Mouse (Mus musculus): Measurements from ENCODE around the gene Hjurp.
A peak's percentile ranks its signal among the peaks of the same experiment; 100 is the strongest.

Hjurp gene

DNA sequence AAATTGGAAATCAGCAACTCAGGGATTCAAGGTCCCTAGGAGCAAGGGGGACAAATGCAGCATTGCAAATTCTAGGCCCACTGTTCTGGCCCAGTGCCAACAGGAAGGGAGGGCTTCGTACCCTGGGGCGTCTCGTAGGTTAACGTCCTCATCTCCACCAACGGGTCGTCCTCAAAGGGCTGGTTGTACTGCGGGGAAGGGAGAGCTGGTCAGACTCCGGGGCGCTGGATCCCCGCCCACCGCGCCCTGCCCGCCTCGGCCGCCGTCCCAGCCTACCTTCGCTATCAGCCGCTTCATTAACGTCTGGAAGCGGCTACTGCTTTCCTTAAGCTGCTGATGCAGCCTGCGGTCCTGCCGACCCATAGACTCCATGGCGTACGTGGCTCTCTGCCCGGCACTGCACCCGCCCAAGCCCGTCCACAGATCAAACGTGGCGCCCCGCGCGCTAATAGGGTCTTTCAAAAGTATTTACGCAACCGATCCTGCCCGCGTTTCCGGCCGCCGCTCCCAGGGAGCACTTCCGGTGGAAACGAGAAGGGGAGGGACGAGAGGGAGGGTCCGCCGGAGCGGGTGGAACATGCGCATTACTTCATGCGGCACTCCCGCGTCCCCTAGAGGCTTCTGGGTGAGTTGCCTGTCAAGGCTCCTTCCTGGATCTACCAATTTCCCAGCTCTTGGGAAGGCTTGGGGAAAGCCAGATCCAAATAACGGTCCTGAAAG lies at the start of gene Hjurp, which contains the start of gene Trpm8:
TSS of gene Hjurp (minus strand) at position 536 of the 720 bp plus-strand sequence.
TSS of gene Trpm8 (plus strand) at position 564 of the 720 bp plus-strand sequence.
- DNase-seq = peak; percentile 100

DNA sequence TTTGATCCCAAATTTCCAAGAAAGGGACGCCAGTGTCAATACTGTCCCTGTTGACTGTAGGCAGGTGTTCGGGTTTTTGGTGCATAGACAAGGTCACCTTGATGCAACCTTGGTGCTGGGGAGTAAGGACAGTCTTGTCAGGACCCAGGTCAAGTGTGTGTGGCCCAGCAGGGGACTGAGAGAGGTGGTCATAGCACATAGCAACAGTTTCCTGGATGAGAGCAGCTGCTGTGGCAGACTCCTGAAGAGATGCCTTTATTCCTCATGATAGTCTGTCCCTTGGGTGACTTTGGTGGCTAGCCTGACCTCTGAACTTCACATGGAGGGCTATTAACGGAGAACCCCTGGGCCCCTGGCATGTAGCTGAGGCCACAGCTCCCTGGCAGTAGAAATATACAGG lies 45.7 kb upstream of the Hjurp start:
- DNase-seq = no peak

DNA sequence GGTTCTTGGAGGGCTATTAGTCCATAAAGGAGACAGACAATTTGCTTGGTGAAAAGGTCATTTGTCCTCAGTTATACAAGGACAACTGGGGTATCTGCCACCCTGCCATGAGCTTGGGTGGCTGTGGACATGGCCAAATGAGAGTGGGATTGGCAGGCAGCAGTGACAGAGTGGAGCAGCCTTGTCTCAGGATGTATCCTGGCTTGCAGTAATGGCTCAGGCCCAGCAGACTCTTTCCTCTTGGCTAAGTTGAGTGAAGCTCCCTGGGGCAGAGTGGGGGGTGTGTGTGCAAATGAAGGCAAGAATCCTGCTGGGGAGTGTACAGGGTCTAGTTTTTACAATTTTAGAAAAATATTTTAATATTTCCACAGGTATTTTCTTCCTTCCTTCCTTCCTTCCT lies 44.7 kb upstream of the Hjurp start:
- peak; percentile 72 for DNase-seq

DNA sequence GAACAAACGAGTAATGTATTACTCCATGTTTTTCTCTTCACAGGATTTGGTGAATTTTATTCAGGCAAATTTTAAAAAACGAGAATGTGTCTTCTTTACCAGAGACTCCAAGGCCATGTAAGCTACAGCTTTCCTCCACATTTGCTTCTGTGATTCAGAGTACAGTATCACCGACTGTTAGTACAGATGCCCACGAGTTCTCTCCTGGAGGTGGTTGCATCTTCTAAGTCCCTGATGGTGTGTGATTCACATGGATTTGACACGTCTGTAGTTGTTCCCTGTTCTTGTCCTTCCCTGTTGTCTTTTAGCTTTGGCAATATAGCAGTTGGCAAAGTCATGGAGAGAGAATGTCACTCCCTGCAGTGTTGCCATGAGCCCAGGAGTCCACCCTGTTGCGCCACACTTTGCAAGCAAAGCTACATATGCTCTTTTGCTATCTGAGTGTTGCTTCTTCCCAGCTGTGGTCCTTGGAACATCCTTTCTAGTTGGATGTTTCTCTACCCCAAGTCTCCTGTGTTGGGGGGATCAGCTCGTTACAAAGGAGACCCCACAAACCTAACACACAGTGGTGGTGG lies 43.5 kb upstream of the Hjurp start:
- no peak for DNase-seq

DNA sequence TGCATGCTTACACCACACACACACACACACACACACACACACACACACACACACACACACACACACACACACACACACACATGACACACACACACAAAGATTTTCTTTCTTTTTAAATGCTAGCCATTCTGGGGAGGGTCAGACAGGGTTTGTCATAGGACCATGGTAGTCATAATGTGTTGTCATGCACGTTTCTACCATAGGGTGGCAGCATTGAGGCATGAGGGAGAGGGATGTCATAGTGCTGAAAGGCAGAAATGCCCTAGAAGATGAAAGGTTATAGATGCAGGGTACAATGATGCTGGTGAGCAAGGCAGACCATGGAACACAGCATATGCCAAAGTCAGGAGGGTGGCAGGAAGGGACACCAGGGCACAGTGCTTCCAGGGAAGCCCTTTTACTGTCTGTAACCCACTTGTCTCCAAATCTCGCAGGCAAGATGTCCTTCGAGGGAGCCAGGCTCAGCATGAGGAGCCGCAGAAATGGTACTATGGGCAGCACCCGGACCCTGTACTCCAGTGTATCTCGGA lies 41.2 kb upstream of the Hjurp start:
- DNase-seq = peak; percentile 94

DNA sequence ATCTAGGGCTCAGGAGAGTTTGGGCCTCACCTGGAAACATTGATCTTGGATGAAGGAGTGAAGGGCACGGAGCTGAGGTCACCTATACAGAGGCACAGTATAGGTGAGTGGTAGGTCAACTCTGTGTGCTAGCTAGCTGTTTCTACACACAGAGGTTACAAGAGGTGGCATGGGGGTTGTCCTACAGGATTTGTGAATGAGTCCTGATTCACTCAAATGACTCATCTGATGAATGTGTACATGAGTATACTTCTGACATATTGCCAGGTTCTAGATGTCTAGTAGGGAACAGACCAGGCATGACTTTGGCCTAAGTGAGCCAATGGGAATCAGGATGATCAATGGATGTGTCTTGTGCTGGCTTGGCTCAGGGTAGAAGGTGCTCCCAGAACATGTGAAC lies 39.8 kb upstream of the Hjurp start:
- no peak for DNase-seq

DNA sequence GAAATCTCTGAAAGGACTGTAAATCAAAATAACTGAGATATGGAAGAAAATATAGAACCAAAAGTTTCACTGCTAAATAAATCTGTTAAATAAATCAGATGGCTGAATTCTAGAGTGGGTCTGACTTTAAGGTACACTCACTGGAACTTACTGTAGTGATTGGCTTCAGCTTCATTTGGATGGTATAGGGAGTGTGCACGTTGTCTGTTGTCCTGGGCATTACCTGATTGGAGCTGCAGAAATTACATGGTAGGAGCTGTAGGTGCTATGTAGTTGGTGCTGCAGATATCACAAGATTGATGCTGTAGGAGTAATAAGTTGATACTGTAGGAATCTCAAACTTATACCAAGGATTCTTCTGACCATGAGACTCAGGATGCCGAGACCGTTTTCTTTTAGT lies 32.9 kb upstream of the Hjurp start:
- no peak for DNase-seq

DNA sequence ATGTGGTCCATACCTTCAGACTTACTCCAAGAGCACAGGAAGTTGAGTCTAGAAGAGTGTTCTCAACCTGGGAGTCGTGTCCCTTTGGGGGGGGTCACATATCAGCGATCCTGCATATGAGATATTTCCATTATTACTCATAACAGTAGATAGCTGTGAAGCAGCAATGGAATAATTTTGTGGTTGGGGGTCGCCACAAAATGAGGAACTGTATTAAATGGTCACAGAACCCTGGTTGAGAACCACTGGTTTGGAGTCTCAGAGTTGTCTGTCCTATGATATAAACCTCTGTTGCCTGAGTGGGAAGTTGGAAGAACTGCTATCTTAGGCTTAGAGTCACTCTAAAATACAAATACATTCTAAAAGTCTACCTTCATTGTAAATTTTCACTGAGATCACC lies 32.5 kb upstream of the Hjurp start:
- no peak for DNase-seq

DNA sequence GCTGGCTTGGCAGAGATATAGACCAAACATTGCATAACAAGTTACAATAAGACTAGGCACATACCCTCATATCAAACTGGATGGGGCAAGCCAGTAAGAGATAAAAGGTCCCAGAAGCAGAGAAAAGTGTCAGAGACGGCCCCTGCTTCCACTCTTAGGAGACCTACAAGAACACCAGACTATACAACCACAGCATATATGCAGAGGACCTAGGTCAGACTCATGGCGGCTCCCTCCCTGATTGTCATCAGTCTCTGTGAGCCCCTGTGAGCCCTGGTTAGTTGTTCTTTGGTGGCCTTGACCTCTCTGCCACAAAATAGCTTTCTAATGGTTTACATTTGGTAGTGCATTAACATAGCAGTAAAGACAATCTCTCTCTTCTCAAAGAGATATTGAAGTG lies 31.6 kb upstream of the Hjurp start:
- DNase-seq = no peak

DNA sequence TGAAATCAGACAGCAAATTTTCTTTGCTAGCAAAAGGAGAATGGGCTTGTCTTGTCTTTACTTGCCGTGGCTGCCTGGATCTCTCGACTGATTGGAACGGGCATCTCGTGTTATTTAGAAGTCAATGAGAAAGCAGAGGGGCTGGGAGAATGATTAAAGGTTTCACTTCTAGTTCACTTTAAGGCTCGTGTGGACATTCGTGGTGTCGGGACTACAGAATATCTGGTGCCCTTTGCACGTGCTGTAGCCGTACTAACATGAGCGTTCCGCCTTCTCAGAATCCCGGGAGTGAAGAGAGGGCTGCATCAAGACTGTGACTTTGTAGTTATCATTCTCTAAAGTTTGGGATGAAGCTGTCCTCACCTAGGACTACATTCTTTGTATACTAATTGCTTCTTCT lies 29.7 kb upstream of the Hjurp start:
- DNase-seq = no peak

DNA sequence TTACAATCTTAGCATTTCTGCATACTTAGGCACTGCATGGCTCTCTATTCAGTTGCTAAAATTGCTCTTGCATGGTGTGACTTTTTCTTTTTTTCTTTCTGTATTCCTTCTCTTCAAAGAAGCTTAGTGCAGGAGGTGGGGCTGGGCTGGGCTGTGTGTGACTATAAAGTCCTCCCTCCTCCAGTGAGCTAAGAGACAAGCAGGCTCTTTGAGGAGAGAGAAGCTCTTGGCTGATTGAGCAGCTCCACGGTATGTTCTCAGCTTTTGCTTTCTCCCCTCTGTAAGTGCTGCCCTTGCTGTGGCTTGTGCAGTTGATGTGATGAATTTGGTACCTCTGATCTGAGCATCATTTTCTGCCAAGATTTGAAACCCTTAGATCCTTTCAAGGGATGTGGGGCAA lies 29.1 kb upstream of the Hjurp start:
- DNase-seq = no peak

DNA sequence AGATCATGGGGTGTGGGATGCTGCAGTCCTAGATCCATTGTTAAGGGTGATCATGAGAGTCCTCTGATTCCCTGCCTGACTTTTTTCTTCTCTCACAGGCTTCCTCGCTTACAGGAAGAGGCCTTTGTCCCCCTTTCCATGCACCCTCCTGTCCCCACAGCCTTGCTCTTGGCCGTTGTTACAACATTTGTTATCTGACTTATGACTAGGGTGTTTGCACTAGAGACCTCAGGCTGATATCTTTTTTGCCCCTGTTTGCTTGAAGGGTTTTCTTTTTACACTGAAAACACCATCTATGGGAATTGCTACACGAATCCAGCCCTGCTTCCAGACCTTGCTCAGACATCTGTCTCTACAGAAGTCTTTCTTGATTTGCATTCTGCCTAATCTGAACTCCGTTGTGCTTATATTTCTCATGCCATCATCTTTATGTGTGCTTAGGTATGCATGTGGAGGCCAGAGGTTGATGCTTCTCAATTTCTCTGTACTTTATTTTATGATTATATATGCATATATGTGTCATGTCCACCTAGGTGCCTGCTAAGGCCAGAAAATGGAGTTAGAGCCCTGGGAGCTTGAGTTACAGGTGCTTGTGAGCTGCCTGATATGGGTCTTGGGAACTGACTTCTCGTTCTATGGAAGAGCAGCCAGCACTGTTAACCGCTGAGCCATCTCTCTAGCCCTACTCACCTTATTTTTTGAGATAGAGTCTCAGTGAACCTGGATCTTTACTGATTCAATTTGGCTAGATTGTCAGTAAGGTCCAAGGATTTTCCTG lies 27.8 kb upstream of the Hjurp start:
- DNase-seq = no peak

DNA sequence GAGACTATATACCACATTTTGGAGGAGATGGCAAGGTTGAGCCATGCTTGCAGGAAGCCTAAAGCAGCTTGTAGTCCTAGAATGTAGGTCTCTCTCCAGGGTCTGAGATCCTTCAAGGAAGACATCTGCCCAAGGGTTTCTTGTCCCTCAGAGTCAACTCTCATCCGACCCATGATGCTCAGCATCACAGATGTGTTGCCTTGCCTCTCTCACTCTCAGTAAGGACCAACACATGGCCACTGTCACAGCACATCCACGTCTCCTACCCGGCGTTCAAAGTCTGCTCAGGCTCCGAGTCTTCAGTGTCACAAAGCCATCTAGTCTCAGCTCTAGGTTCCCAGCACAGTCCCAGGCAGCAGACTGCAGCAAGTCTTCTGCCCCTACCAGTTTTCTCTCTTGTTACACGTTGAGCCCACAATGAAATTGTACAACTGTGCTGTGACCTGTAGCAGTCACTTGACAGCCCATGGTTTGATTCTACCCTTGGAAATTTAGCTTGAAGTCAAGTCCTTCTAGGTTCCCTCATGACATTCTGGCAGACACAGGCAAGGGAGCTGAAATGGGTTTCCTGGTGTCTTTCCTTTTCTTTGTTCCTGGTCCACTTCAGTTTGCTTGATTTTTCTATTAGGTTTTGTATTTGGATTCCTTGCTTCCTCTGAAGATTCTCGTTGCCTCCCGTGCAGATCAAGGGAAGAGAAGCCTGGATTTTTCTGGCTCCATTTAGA lies 27.0 kb upstream of the Hjurp start:
- no peak for DNase-seq

DNA sequence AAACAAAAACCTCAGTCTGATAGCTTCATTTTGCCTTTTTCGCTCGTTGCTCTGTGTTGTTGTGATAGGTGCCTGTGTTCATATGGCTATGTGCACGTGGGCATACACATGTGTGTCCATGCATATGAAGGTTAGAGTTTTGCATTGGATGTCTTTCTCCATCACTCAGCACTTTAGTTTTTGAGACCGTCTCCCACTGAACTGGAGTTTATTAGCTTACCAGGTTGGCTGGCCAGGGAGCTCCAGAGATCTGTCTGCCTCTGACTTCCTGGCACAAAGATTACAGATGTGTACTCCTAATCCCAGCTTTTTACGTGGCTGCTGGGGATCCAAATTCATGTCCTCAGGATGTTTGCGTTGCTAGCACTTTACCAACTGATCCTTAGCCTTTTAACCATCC lies 26.3 kb upstream of the Hjurp start:
- no peak for DNase-seq

DNA sequence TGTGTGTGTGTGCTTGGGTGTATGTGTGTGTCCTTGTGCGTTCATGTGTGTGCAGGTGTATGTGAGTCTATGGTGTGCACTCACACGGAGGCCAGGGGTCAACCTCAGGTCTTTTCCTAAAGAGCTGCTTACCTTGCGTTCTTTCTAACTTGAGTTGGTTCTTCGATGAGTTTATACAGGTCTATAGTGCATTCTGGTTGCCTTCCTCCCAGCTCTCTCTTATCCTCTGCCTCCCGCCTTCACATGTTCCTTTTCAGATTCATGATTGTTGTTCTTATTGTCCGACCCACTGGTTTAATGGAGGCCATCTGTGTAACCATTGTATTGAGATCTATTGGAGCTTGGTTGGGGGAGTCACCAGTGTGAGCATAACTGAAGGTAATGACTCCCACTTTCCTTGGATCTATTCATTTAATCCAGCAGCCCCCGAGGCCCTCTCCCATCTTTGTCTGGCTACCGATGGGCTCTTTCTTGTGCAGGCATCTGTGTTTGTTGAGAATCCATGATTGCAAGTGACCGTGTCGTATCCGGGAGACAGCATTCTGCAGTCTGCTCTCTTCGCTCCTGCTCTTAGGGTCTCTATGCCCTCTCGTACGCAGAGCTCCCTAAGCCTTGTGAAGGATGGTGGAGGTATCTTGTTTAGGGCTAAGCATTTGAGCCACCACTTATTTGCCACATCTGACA lies 24.8 kb upstream of the Hjurp start:
- no peak for DNase-seq

DNA sequence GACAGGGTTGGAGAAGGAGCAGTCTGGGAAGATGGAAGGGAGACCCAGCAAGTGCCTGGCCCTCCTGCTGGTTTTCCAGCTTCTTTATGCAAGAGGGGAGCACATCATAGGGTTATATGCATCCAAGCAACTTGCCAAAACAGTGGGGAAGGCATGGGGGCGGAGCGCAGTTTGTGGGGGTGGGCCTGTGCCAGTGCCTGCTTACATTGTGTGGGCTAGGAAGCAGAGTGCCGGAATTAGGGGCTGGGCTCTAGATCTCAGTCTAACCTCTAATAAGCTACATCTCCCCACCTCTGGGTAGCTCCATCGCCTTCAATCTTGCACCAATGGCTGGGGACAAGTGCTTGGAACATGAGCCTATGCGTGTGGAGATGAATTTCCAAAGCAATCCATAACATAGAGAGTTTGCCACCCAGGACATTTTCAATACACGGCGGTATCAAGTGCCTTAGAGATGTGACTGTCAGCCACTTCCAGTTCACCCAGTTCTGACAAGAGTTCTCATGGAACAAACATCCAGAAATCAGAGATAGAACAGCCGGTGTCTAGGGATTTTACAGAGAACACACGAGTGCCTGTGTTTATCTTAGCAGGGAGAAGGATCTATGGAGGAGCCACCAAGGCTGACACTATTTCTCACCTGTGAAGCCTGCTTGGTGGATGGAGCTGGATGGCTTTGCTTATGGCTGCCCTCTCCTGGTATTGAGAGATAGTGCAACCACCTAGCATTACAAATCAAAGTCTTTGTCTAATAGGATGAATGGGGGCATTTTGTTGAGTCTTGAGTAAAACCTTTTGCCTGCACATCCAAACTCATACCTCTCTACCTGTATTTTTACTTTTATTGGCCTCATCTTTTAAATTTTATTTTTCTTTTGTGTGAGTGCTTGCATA lies 23.9 kb upstream of the Hjurp start:
- DNase-seq = no peak

DNA sequence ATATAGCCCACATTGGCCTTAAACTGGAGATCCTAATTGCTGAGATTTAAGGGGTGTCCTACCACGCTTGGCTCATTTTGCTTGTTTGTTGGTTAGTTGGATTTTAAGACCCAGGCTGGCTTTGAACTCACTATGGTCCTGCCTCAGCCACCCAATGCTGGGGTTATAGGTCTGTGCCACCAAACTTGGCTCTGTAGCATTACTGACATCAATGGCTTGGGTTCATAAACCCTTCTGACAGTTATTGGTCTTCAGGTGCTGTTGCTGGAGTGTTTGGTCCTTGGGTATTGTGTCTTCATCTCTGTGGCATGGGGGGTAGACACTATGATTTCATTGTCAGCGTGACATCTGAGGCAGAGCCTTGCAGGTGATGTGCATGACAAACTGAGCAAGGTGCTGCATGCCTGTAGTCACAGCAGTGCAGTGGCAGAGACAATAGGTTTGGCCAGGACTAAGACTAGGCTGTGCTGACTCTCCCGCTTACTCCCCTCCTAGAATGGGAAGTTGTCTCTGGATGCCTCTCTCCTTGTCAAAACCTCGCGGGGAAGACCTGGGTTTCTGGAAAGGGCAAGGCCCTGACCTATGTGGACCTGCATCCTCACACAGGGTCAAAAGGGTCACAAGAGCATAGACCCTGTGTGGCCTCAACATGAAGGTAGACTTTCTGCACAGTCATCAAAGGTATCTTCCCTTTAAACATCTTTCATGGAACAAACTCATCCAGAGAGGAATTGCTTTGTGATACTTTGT lies 23.0 kb upstream of the Hjurp start:
- no peak for DNase-seq

DNA sequence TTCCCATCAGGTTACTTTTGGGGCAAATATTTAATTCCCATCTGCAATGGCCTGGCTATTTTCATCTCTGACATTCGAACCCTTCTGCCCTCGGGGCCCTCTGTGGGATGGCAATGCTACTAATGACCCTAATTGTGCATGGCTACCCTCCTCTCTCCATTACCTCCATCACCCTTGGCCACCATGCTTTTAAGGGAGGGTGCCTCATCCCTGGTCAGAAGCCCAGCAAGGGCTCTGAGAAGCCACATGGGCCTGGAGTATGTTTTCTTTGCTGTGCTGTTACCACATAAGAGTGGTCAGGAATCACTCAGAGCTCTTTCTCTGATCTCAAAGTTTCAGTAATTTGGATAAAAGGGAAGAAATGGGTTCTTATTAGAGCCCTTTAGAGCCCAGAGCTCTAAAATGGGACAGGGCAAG lies 22.1 kb upstream of the Hjurp start:
- no peak for DNase-seq

DNA sequence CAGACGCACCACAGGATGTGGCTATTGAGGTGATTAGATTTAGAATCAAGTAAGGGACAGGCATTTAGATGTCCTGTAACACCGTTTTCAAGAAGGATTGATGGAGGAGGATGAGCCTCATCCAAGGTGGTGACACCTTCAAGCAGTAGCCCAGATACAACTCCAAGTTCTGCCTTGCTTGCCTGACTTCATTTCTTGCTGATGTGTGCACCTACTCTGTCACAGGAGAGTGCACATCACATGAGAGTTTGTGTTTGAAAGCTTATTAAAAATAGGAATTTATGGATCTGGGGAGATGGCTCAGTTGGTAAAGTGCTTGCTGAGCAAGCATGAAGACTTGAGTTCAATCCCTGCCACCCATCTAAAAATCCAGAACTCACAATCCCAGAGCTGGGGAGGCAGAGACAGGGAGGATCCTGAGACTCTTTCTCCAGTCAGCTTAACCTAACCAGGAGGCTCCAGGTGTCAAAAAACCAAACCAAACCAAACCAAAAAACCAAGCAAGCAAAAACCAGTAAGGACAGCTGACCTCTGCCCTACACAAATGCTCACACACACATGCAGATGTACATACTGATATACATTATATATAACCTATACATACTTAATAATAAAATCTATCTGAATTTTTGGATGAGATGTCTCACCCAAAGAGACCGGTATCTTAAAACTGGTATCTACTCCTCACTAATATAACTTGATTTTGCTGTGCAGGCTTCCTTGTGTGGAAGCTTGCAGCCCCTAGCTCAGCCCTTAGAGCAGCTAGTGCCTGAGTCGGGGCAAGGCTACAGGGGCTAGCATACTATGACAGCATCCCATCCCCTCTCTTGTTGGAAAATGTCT lies 21.5 kb upstream of the Hjurp start:
- no peak for DNase-seq
